In genomic region chr2:93416874-93417709, GRCm38 (mm10) we compare ENCODE assay signal across 15 mouse cellular contexts. TPM values are rescaled to one million over a fixed set of nuclear protein-coding genes. Genes with fewer than 3 reads are reported as not detected.
DNase-seq lines count a peak whose midpoint lies in the region; ATAC-seq lines count a peak whose summit lies in the region.
"Had no signal": no experiment of that assay in that cellular context is flagged by ENCODE, and none has a peak within 500 bp of the region (broad histone marks: within the 10 kb centered on the region; RNA-seq: fewer than 3 reads in every experiment).

No protein-coding gene starts in this region.

- 65% methylated on average over 12 of the region's 12 CpGs for WGBS in liver, embryonic 15.5 days (ENCODE audit: insufficient replicate concordance)
- 77% methylated on average over 12 of the region's 12 CpGs for WGBS in kidney, embryonic 15.5 days

- no peak for ATAC-seq in liver, embryonic 15.5 days (ENCODE audit: insufficient read depth)
- ATAC-seq in kidney, embryonic 15.5 days (replicated peaks; ENCODE audit: low FRiP score), result no peak

- no peak overlapping the region for H3K4me3 ChIP-seq in liver, embryonic 15.5 days (replicated peaks)
- H3K4me3 ChIP-seq in kidney, embryonic 15.5 days (replicated peaks), result no peak overlapping the region
- H3K4me3 ChIP-seq: hindbrain, embryonic 13.5 days; limb, embryonic 15.5 days; stomach, embryonic 15.5 days had no signal

- H3K4me1 ChIP-seq in liver, embryonic 15.5 days (replicated peaks), result peaks cover 26% of the 10 kb centered on the region
- H3K4me1 ChIP-seq in kidney, embryonic 15.5 days, result peaks cover 24% of the 10 kb centered on the region
- H3K4me1 ChIP-seq: stomach, embryonic 15.5 days had no signal

- H3K9ac ChIP-seq in liver, embryonic 15.5 days, result no peak overlapping the region
- H3K9ac ChIP-seq in kidney, embryonic 15.5 days, result no peak overlapping the region
- H3K9ac ChIP-seq: hindbrain, embryonic 13.5 days; limb, embryonic 15.5 days; stomach, embryonic 15.5 days had no signal

- peak overlapping the region; percentile 14; the same call in 1 of the 2 replicates for H3K27ac ChIP-seq in liver, embryonic 15.5 days (replicated peaks)
- H3K27ac ChIP-seq in kidney, embryonic 15.5 days, result no peak overlapping the region
- H3K27ac ChIP-seq: hindbrain, embryonic 13.5 days; stomach, embryonic 15.5 days had no signal

- no peaks in the 10 kb centered on the region for H3K9me3 ChIP-seq in liver, embryonic 15.5 days (replicated peaks)
- H3K9me3 ChIP-seq in kidney, embryonic 15.5 days (replicated peaks), result no peaks in the 10 kb centered on the region
- H3K9me3 ChIP-seq: hindbrain, embryonic 13.5 days; limb, embryonic 15.5 days; stomach, embryonic 15.5 days had no signal

- H3K27me3 ChIP-seq in liver, embryonic 15.5 days, result no peaks in the 10 kb centered on the region
- peaks cover 8% of the 10 kb centered on the region; the same call in 1 of the 2 replicates for H3K27me3 ChIP-seq in kidney, embryonic 15.5 days
- H3K27me3 ChIP-seq: stomach, embryonic 15.5 days had no signal

- H3K36me3 ChIP-seq in liver, embryonic 15.5 days (replicated peaks), result peaks cover 36% of the 10 kb centered on the region
- no peaks in the 10 kb centered on the region for H3K36me3 ChIP-seq in kidney, embryonic 15.5 days
- H3K36me3 ChIP-seq: hindbrain, embryonic 13.5 days; limb, embryonic 15.5 days; stomach, embryonic 15.5 days had no signal

- H3K4me2 ChIP-seq in liver, embryonic 15.5 days, result no peak overlapping the region
- no peak overlapping the region for H3K4me2 ChIP-seq in kidney, embryonic 15.5 days
- H3K4me2 ChIP-seq: hindbrain, embryonic 13.5 days; limb, embryonic 15.5 days; stomach, embryonic 15.5 days had no signal

- no peak for DNase-seq in liver
- peak; percentile 61 for DNase-seq in CD4-positive helper T cell, adult 2 months (ENCODE audit: low read depth, low spot score)
- peak; percentile 19 for DNase-seq in T-cell, adult 2 months (ENCODE audit: low spot score)
- peak; percentile 42 for DNase-seq in fat pad, adult 2 months (ENCODE audit: extremely low read depth, low read depth, low spot score)
- DNase-seq in embryo, embryonic 10.5 days (ENCODE audit: low spot score), result no peak
- DNase-seq in frontal cortex, adult 2 months (ENCODE audit: extremely low spot score in 1 of 2, low spot score in 1 of 2), result no peak
- DNase-seq: cerebellum, adult 9-10 months; gastrocnemius, postnatal 14 days; kidney, adult 11 months; lung, postnatal 10 days had no signal

RNA-seq across cellular contexts. Expression of gene Cd82, which starts 45.8 kb away (rescaled TPM):
- polyA plus RNA-seq in liver, embryonic 15.5 days (2015; fragmentation: Nextera tagmentation; extraction: Ambion mirVana), result 113 and 118 TPM in 2 replicates
- polyA plus RNA-seq in frontal cortex, adult 2 months (2012; rRNA removed), result 28.7 and 30.1 TPM in 2 replicates
- 47.8 and 49.4 TPM in 2 replicates for polyA plus RNA-seq in kidney, embryonic 15.5 days (2015; fragmentation: Nextera tagmentation; extraction: Ambion mirVana)

Comparison
In these comparisons a context has a peak if more than half of its experiments do, and no peak if none do; other contexts are left out.
1. DNase-seq: peak in CD4-positive helper T cell, adult 2 months (single experiment), T-cell, adult 2 months (single experiment) and fat pad, adult 2 months (single experiment); none in liver (single experiment), embryo, embryonic 10.5 days (single experiment) and frontal cortex, adult 2 months (0 of 2).